8 mouse cellular contexts compared by ENCODE assay signal in genomic region chr14:76622634-76623291, GRCm38 (mm10).
DNase-seq lines count a peak whose midpoint lies in the region; ATAC-seq and TF ChIP-seq lines count a peak whose summit lies in the region.

No protein-coding gene starts in this region.

- 0 out of 2 replicates have a peak overlapping the region, but pooled peaks have one; percentile 31 for H3K9ac ChIP-seq in hindbrain, embryonic 11.5 days (ENCODE audit: low read depth, low read length)
- H3K9ac ChIP-seq in limb, embryonic 13.5 days, result peak overlapping the region; percentile 14; the same call in 1 of the 2 replicates
- no peak overlapping the region for H3K9ac ChIP-seq in neural tube, embryonic 13.5 days

- H3K27me3 ChIP-seq in hindbrain, embryonic 11.5 days (ENCODE audit: control insufficient read depth, insufficient read depth, low read length), result no peaks in the 10 kb centered on the region
- no peaks in the 10 kb centered on the region for H3K27me3 ChIP-seq in limb, embryonic 13.5 days
- no peaks in the 10 kb centered on the region for H3K27me3 ChIP-seq in neural tube, embryonic 13.5 days
- no peaks in the 10 kb centered on the region for H3K27me3 ChIP-seq in thymus, adult 2 months (ENCODE audit: control insufficient read depth, insufficient read depth, low read length)

- no peaks in the 10 kb centered on the region for H3K9me3 ChIP-seq in hindbrain, embryonic 11.5 days (ENCODE audit: control insufficient read depth, low read length)
- H3K9me3 ChIP-seq in limb, embryonic 13.5 days, result no peaks in the 10 kb centered on the region
- no peaks in the 10 kb centered on the region for H3K9me3 ChIP-seq in neural tube, embryonic 13.5 days

- peak overlapping the region; percentile 74 for H3K27ac ChIP-seq in hindbrain, embryonic 11.5 days (ENCODE audit: low read depth, low read length)
- peak overlapping the region; percentile 84 for H3K27ac ChIP-seq in limb, embryonic 13.5 days
- peak overlapping the region; percentile 57 for H3K27ac ChIP-seq in neural tube, embryonic 13.5 days (replicated peaks)
- H3K27ac ChIP-seq in thymus, adult 2 months (ENCODE audit: control insufficient read depth, insufficient read depth, low read length), result no peak overlapping the region

- H3K4me1 ChIP-seq in hindbrain, embryonic 11.5 days (replicated peaks; ENCODE audit: control insufficient read depth, insufficient read depth, low read length), result peaks cover 13% of the 10 kb centered on the region
- peaks cover 67% of the 10 kb centered on the region for H3K4me1 ChIP-seq in limb, embryonic 13.5 days
- H3K4me1 ChIP-seq in neural tube, embryonic 13.5 days (replicated peaks), result peaks cover 60% of the 10 kb centered on the region
- peaks cover 19% of the 10 kb centered on the region for H3K4me1 ChIP-seq in thymus, adult 2 months (replicated peaks; ENCODE audit: control insufficient read depth, insufficient read depth, low read length)

- 5% methylated on average over 11 of the region's 11 CpGs for WGBS in hindbrain, embryonic 11.5 days
- 5% methylated on average over 11 of the region's 11 CpGs for WGBS in limb, embryonic 13.5 days
- 2% methylated on average over 11 of the region's 11 CpGs for WGBS in neural tube, embryonic 13.5 days
- WGBS in thymus, adult 2 months, result 39% methylated on average over 11 of the region's 11 CpGs

- intact Hi-C loops in left cerebral cortex, postnatal 14 days (cut with DNase I), result loop anchor here (10.0 kb wide), 1 partner anchor 252 kb away; no protein-coding TSS in a partner anchor

- peak; percentile 43; the same call in 1 of the 2 replicates for ATAC-seq in hindbrain, embryonic 11.5 days (ENCODE audit: low FRiP score)
- ATAC-seq in limb, embryonic 13.5 days (ENCODE audit: low FRiP score, low read depth), result peak; percentile 45
- ATAC-seq in neural tube, embryonic 13.5 days (ENCODE audit: low read depth), result peak; percentile 42; the same call in 1 of the 2 replicates

- DNase-seq in R1 (ENCODE audit: low read depth, low spot score), result peak; percentile 63
- DNase-seq in embryo, embryonic 11 days, result peak; percentile 87
- peak; percentile 48 for DNase-seq in hindbrain, embryonic 11.5 days (ENCODE audit: low spot score)
- no peak for DNase-seq in spleen, adult 12 weeks (ENCODE audit: low spot score)
- no peak for DNase-seq in thymus, adult 2 months
- no peak for DNase-seq in left cerebral cortex, postnatal 14 days (ENCODE audit: low spot score in 2 of 2)

- no peak for TF ChIP-seq POLR2A in thymus, adult 2 months (IDR thresholded peaks at IDR 0.05; ENCODE audit: control insufficient read depth, extremely low read depth, insufficient read depth, low read length, poor library complexity)

- TF ChIP-seq CTCF in thymus, adult 2 months (IDR thresholded peaks at IDR 0.05; ENCODE audit: borderline replicate concordance, control insufficient read depth, extremely low read depth, insufficient read depth, low read length, poor library complexity), result no peak

- no peak overlapping the region for H3K4me3 ChIP-seq in hindbrain, embryonic 11.5 days (ENCODE audit: low read depth, low read length)
- no peak overlapping the region for H3K4me3 ChIP-seq in limb, embryonic 13.5 days
- H3K4me3 ChIP-seq in neural tube, embryonic 13.5 days, result no peak overlapping the region
- no peak overlapping the region for H3K4me3 ChIP-seq in thymus, adult 2 months (ENCODE audit: control insufficient read depth, insufficient read depth, low read length)

- no peaks in the 10 kb centered on the region for H3K36me3 ChIP-seq in hindbrain, embryonic 11.5 days (ENCODE audit: control insufficient read depth, insufficient read depth, low read length)
- no peaks in the 10 kb centered on the region for H3K36me3 ChIP-seq in limb, embryonic 13.5 days
- no peaks in the 10 kb centered on the region for H3K36me3 ChIP-seq in neural tube, embryonic 13.5 days
- H3K36me3 ChIP-seq in thymus, adult 2 months (ENCODE audit: control insufficient read depth, insufficient read depth, low read length), result no peaks in the 10 kb centered on the region

- 0 out of 2 replicates have a peak overlapping the region, but pooled peaks have one; percentile 7 for H3K4me2 ChIP-seq in hindbrain, embryonic 11.5 days (replicated peaks; ENCODE audit: low read depth, low read length)
- H3K4me2 ChIP-seq in limb, embryonic 13.5 days (replicated peaks), result peak overlapping the region; percentile 44
- H3K4me2 ChIP-seq in neural tube, embryonic 13.5 days, result peak overlapping the region; percentile 25

Comparison
In these comparisons a context has a peak if more than half of its experiments do, and no peak if none do; other contexts are left out.
1. DNase-seq: peak in R1 (single experiment), embryo, embryonic 11 days (single experiment) and hindbrain, embryonic 11.5 days (single experiment); none in spleen, adult 12 weeks (single experiment), thymus, adult 2 months (single experiment) and left cerebral cortex, postnatal 14 days (0 of 2).
2. Peak in every context shown above with its lines, with median percentiles within 50 percentile points of each other: ATAC-seq and H3K4me2 ChIP-seq.